Mouse (Mus musculus): Measurements from ENCODE around the gene Rora. TPM values are rescaled to one million over a fixed set of nuclear protein-coding genes. Genes with fewer than 3 reads are reported as not detected.

Gene Rora
- polyA plus RNA-seq, 1 experiment from 2014 or later, result 4.3 TPM

GRCm38 (mm10) chr9:68966540-68966939 lies 313.0 kb downstream of the Rora start:
- WGBS, result 38% methylated on average over 13 of the region's 13 CpGs
- ATAC-seq (ENCODE audit: low FRiP score), result no peak
- H3K4me2 ChIP-seq, result no peak overlapping the region

GRCm38 (mm10) chr9:68970074-68970473 lies 316.5 kb downstream of the Rora start:
- DNase-seq (ENCODE audit: low spot score, missing footprints) (no peak), ATAC-seq (ENCODE audit: low FRiP score) (no peak)
- H3K27ac ChIP-seq (ENCODE audit: low read depth, low read length), result no peak overlapping the region
- H3K27me3 ChIP-seq (ENCODE audit: control insufficient read depth, insufficient read depth, low read length), result no peaks in the 10 kb centered on the region
- H3K4me1 ChIP-seq (ENCODE audit: control insufficient read depth, insufficient read depth, low read length), result no peaks in the 10 kb centered on the region
- H3K36me3 ChIP-seq (ENCODE audit: control insufficient read depth, insufficient read depth, low read length), result no peaks in the 10 kb centered on the region
- 88% methylated on average over 6 of the region's 6 CpGs for WGBS
- no peak overlapping the region for H3K4me3 ChIP-seq (ENCODE audit: low read depth, low read length)
- H3K9me3 ChIP-seq (ENCODE audit: control insufficient read depth, low read length), result no peaks in the 10 kb centered on the region
- H3K4me2 ChIP-seq, result no peak overlapping the region
- H3K9ac ChIP-seq (ENCODE audit: low read length), result no peak overlapping the region

More at GRCm38 (mm10) chr9:68966540-68966939, 313.0 kb downstream of the Rora start:
- Histone ChIP-seq H3K9me3 (ENCODE audit: control insufficient read depth, low read length) (no peaks in the 10 kb centered on the region), H3K27ac (ENCODE audit: low read depth, low read length) (no peak overlapping the region), H3K4me3 (ENCODE audit: low read depth, low read length) (no peak overlapping the region), H3K27me3 (ENCODE audit: control insufficient read depth, insufficient read depth, low read length) (no peaks in the 10 kb centered on the region), H3K4me1 (ENCODE audit: control insufficient read depth, insufficient read depth, low read length) (no peaks in the 10 kb centered on the region), H3K36me3 (ENCODE audit: control insufficient read depth, insufficient read depth, low read length) (no peaks in the 10 kb centered on the region), H3K9ac (ENCODE audit: low read length) (no peak overlapping the region)
- peak; percentile 39 for DNase-seq (ENCODE audit: low spot score, missing footprints)

GRCm38 (mm10) chr9:68972277-68972676 lies 318.7 kb downstream of the Rora start:
- Histone ChIP-seq H3K9ac (ENCODE audit: low read length) (no peak overlapping the region), H3K9me3 (ENCODE audit: control insufficient read depth, low read length) (no peaks in the 10 kb centered on the region), H3K27ac (ENCODE audit: low read depth, low read length) (no peak overlapping the region), H3K4me1 (ENCODE audit: control insufficient read depth, insufficient read depth, low read length) (peaks cover 12% of the 10 kb centered on the region), H3K27me3 (ENCODE audit: control insufficient read depth, insufficient read depth, low read length) (no peaks in the 10 kb centered on the region), H3K4me3 (ENCODE audit: low read depth, low read length) (no peak overlapping the region), H3K4me2 (no peak overlapping the region), H3K36me3 (ENCODE audit: control insufficient read depth, insufficient read depth, low read length) (no peaks in the 10 kb centered on the region)
- WGBS, result 76% methylated on average over 7 of the region's 7 CpGs
- DNase-seq (ENCODE audit: low spot score, missing footprints) (no peak), ATAC-seq (ENCODE audit: low FRiP score) (no peak)

GRCm38 (mm10) chr9:68974517-68974916 lies 320.9 kb downstream of the Rora start:
- H3K4me1 ChIP-seq (ENCODE audit: control insufficient read depth, insufficient read depth, low read length), result peaks cover 16% of the 10 kb centered on the region
- WGBS, result 93% methylated on average over 2 of the region's 2 CpGs
- no peak overlapping the region for H3K27ac ChIP-seq (ENCODE audit: low read depth, low read length)
- no peak overlapping the region for H3K4me2 ChIP-seq
- H3K9me3 ChIP-seq (ENCODE audit: control insufficient read depth, low read length), result no peaks in the 10 kb centered on the region
- H3K9ac ChIP-seq (ENCODE audit: low read length), result no peak overlapping the region
- ATAC-seq (ENCODE audit: low FRiP score) (no peak), DNase-seq (ENCODE audit: low spot score, missing footprints) (peak; percentile 4)
- H3K4me3 ChIP-seq (ENCODE audit: low read depth, low read length), result no peak overlapping the region
- no peaks in the 10 kb centered on the region for H3K36me3 ChIP-seq (ENCODE audit: control insufficient read depth, insufficient read depth, low read length)
- no peaks in the 10 kb centered on the region for H3K27me3 ChIP-seq (ENCODE audit: control insufficient read depth, insufficient read depth, low read length)

GRCm38 (mm10) chr9:68976136-68976535 lies 322.6 kb downstream of the Rora start:
- no peaks in the 10 kb centered on the region for H3K36me3 ChIP-seq (ENCODE audit: control insufficient read depth, insufficient read depth, low read length)
- H3K9ac ChIP-seq (ENCODE audit: low read length), result no peak overlapping the region
- WGBS, result 30% methylated on average over 5 of the region's 5 CpGs
- no peak overlapping the region for H3K27ac ChIP-seq (ENCODE audit: low read depth, low read length)
- DNase-seq (ENCODE audit: low spot score, missing footprints) (peak; percentile 91), ATAC-seq (ENCODE audit: low FRiP score) (no peak)
- H3K4me3 ChIP-seq (ENCODE audit: low read depth, low read length), result no peak overlapping the region
- H3K9me3 ChIP-seq (ENCODE audit: control insufficient read depth, low read length), result no peaks in the 10 kb centered on the region
- peaks cover 16% of the 10 kb centered on the region for H3K4me1 ChIP-seq (ENCODE audit: control insufficient read depth, insufficient read depth, low read length)
- H3K27me3 ChIP-seq (ENCODE audit: control insufficient read depth, insufficient read depth, low read length), result 0 out of 2 replicates have a peak, but pooled peaks cover 7% of the 10 kb centered on the region
- no peak overlapping the region for H3K4me2 ChIP-seq

GRCm38 (mm10) chr9:68976851-68977250 lies 323.3 kb downstream of the Rora start:
- ATAC-seq (ENCODE audit: low FRiP score), result no peak
- Histone ChIP-seq H3K36me3 (ENCODE audit: control insufficient read depth, insufficient read depth, low read length) (no peaks in the 10 kb centered on the region), H3K4me1 (ENCODE audit: control insufficient read depth, insufficient read depth, low read length) (peaks cover 16% of the 10 kb centered on the region), H3K4me3 (ENCODE audit: low read depth, low read length) (no peak overlapping the region), H3K9me3 (ENCODE audit: control insufficient read depth, low read length) (no peaks in the 10 kb centered on the region), H3K27me3 (ENCODE audit: control insufficient read depth, insufficient read depth, low read length) (peaks cover 8% of the 10 kb centered on the region; the same call in 1 of the 2 replicates), H3K9ac (ENCODE audit: low read length) (no peak overlapping the region), H3K27ac (ENCODE audit: low read depth, low read length) (no peak overlapping the region), H3K4me2 (no peak overlapping the region)
- peak; percentile 86 for DNase-seq (ENCODE audit: low spot score, missing footprints)
- 7% methylated on average over 4 of the region's 4 CpGs for WGBS

GRCm38 (mm10) chr9:68978656-68979055 lies 325.1 kb downstream of the Rora start:
- Histone ChIP-seq H3K9me3 (ENCODE audit: control insufficient read depth, low read length) (no peaks in the 10 kb centered on the region), H3K4me3 (ENCODE audit: low read depth, low read length) (no peak overlapping the region), H3K36me3 (ENCODE audit: control insufficient read depth, insufficient read depth, low read length) (no peaks in the 10 kb centered on the region), H3K4me1 (ENCODE audit: control insufficient read depth, insufficient read depth, low read length) (peaks cover 24% of the 10 kb centered on the region), H3K4me2 (no peak overlapping the region), H3K27me3 (ENCODE audit: control insufficient read depth, insufficient read depth, low read length) (peaks cover 10% of the 10 kb centered on the region), H3K9ac (ENCODE audit: low read length) (no peak overlapping the region), H3K27ac (ENCODE audit: low read depth, low read length) (no peak overlapping the region)
- WGBS, result 81% methylated on average over 4 of the region's 4 CpGs
- DNase-seq (ENCODE audit: low spot score, missing footprints), result no peak
- ATAC-seq (ENCODE audit: low FRiP score), result no peak

- H3K4me2 ChIP-seq, result no peak overlapping the region
- no peaks in the 10 kb centered on the region for H3K36me3 ChIP-seq (ENCODE audit: control insufficient read depth, insufficient read depth, low read length)
- no peak overlapping the region for H3K27ac ChIP-seq (ENCODE audit: low read depth, low read length)
- ATAC-seq (ENCODE audit: low FRiP score), result no peak
- WGBS, result 87% methylated on average over 4 of the region's 4 CpGs
- H3K4me3 ChIP-seq (ENCODE audit: low read depth, low read length), result no peak overlapping the region
- H3K27me3 ChIP-seq (ENCODE audit: control insufficient read depth, insufficient read depth, low read length), result peaks cover 12% of the 10 kb centered on the region
- no peaks in the 10 kb centered on the region for H3K9me3 ChIP-seq (ENCODE audit: control insufficient read depth, low read length)
- H3K4me1 ChIP-seq (ENCODE audit: control insufficient read depth, insufficient read depth, low read length), result peaks cover 24% of the 10 kb centered on the region
- no peak overlapping the region for H3K9ac ChIP-seq (ENCODE audit: low read length)
- no peak for DNase-seq (ENCODE audit: low spot score, missing footprints)
These were observed 326.5 kb downstream of the Rora start for GRCm38 (mm10) chr9:68980041-68980440.

GRCm38 (mm10) chr9:68985046-68985445 lies 331.5 kb downstream of the Rora start:
- DNase-seq (ENCODE audit: low spot score, missing footprints), result peak; percentile 69
- H3K27ac ChIP-seq (ENCODE audit: low read depth, low read length), result no peak overlapping the region
- no peaks in the 10 kb centered on the region for H3K36me3 ChIP-seq (ENCODE audit: control insufficient read depth, insufficient read depth, low read length)
- H3K4me2 ChIP-seq, result no peak overlapping the region
- H3K9me3 ChIP-seq (ENCODE audit: control insufficient read depth, low read length), result no peaks in the 10 kb centered on the region
- 85% methylated on average over 6 of the region's 6 CpGs for WGBS
- no peak overlapping the region for H3K9ac ChIP-seq (ENCODE audit: low read length)
- peaks cover 11% of the 10 kb centered on the region for H3K27me3 ChIP-seq (ENCODE audit: control insufficient read depth, insufficient read depth, low read length)
- ATAC-seq (ENCODE audit: low FRiP score), result no peak
- H3K4me1 ChIP-seq (ENCODE audit: control insufficient read depth, insufficient read depth, low read length), result peaks cover 15% of the 10 kb centered on the region
- no peak overlapping the region for H3K4me3 ChIP-seq (ENCODE audit: low read depth, low read length)

Measured in midbrain, embryonic 11.5 days (tissue).